In genomic region chrX:12136261-12137101, GRCm38 (mm10) we compare ENCODE assay signal across 8 mouse cellular contexts. TPM values are rescaled to one million over a fixed set of nuclear protein-coding genes. Genes with fewer than 3 reads are reported as not detected.
DNase-seq lines count a peak whose midpoint lies in the region; ATAC-seq and TF ChIP-seq lines count a peak whose summit lies in the region.

No protein-coding gene starts in this region.

- no peaks in the 10 kb centered on the region for H3K36me3 ChIP-seq in forebrain, embryonic 11.5 days (ENCODE audit: control insufficient read depth, insufficient read depth, low read length)
- H3K36me3 ChIP-seq in hindbrain, embryonic 13.5 days: no peaks in the 10 kb centered on the region
- H3K36me3 ChIP-seq in liver, embryonic 14.5 days (replicated peaks; ENCODE audit: control insufficient read depth, insufficient read depth, low read depth): no peaks in the 10 kb centered on the region
- no peaks in the 10 kb centered on the region for H3K36me3 ChIP-seq in neural tube, embryonic 11.5 days (ENCODE audit: control insufficient read depth, insufficient read depth, low read length)

- peak overlapping the region; percentile 31 for H3K4me3 ChIP-seq in forebrain, embryonic 11.5 days (ENCODE audit: low read depth, low read length)
- peak overlapping the region; percentile 39 for H3K4me3 ChIP-seq in hindbrain, embryonic 13.5 days
- H3K4me3 ChIP-seq in liver, embryonic 14.5 days (ENCODE audit: insufficient read depth in 1 of 2, low read depth in 2 of 2, low read length in 2 of 2): peak overlapping the region; percentile 34 to 43
- H3K4me3 ChIP-seq in neural tube, embryonic 11.5 days (ENCODE audit: low read depth, low read length): peak overlapping the region; percentile 28

- H3K27me3 ChIP-seq in forebrain, embryonic 11.5 days (ENCODE audit: control insufficient read depth, insufficient read depth, low read length): peaks cover 67% of the 10 kb centered on the region
- H3K27me3 ChIP-seq in hindbrain, embryonic 13.5 days: peaks cover 92% of the 10 kb centered on the region
- H3K27me3 ChIP-seq in liver, embryonic 14.5 days (ENCODE audit: control insufficient read depth, insufficient read depth, low read length): peaks cover 86% of the 10 kb centered on the region
- H3K27me3 ChIP-seq in neural tube, embryonic 11.5 days (ENCODE audit: control insufficient read depth, insufficient read depth, low read length): peaks cover 57% of the 10 kb centered on the region

- under 1% methylated on average over 49 of the region's 50 CpGs for WGBS in forebrain, embryonic 11.5 days
- 4% methylated on average over 48 of the region's 50 CpGs for WGBS in hindbrain, embryonic 13.5 days
- WGBS in liver, embryonic 14.5 days (ENCODE audit: insufficient replicate concordance): 2% methylated on average over 49 of the region's 50 CpGs
- WGBS in neural tube, embryonic 11.5 days: 1% methylated on average over 49 of the region's 50 CpGs

- peak overlapping the region; percentile 52 for H3K9ac ChIP-seq in forebrain, embryonic 11.5 days (ENCODE audit: low read length)
- peak overlapping the region; percentile 71 for H3K9ac ChIP-seq in hindbrain, embryonic 13.5 days
- no peak overlapping the region for H3K9ac ChIP-seq in liver, embryonic 14.5 days (replicated peaks)
- H3K9ac ChIP-seq in neural tube, embryonic 11.5 days (ENCODE audit: low read length): peak overlapping the region; percentile 55

- peak; percentile 34; the same call in 1 of the 2 replicates for ATAC-seq in forebrain, embryonic 11.5 days (replicated peaks; ENCODE audit: low FRiP score)
- ATAC-seq in hindbrain, embryonic 13.5 days (ENCODE audit: low FRiP score): 0 out of 2 replicates have a peak, but pooled peaks have one; percentile 4
- no peak for ATAC-seq in liver, embryonic 14.5 days (ENCODE audit: insufficient read depth)
- peak; percentile 22; the same call in 1 of the 2 replicates for ATAC-seq in neural tube, embryonic 11.5 days (ENCODE audit: insufficient read depth, low FRiP score, low TSS enrichment)
- no peak for ATAC-seq in activated CD4-positive, CD25-positive, alpha-beta regulatory T cell, adult 4 months

- peaks cover 12% of the 10 kb centered on the region; the same call in 1 of the 2 replicates for H3K4me1 ChIP-seq in forebrain, embryonic 11.5 days (replicated peaks; ENCODE audit: control insufficient read depth, insufficient read depth, low read length)
- H3K4me1 ChIP-seq in hindbrain, embryonic 13.5 days (replicated peaks): peaks cover 42% of the 10 kb centered on the region
- H3K4me1 ChIP-seq in liver, embryonic 14.5 days (replicated peaks; ENCODE audit: control insufficient read depth in 2 of 2, insufficient read depth in 2 of 2, low read length in 1 of 2): peaks cover 0 to 10% of the 10 kb centered on the region in 2 experiments; a peak in 2 of 4 replicates
- H3K4me1 ChIP-seq in neural tube, embryonic 11.5 days (ENCODE audit: control insufficient read depth, insufficient read depth, low read length): peaks cover 16% of the 10 kb centered on the region

- TF ChIP-seq EP300 in liver, embryonic 14.5 days (IDR thresholded peaks at IDR 0.05; ENCODE audit: low read depth): no peak

- no peak for TF ChIP-seq CTCF in liver, embryonic 14.5 days (IDR thresholded peaks at IDR 0.05; ENCODE audit: low read depth)

- no peaks in the 10 kb centered on the region for H3K9me3 ChIP-seq in forebrain, embryonic 11.5 days (ENCODE audit: control insufficient read depth, low read length)
- no peaks in the 10 kb centered on the region for H3K9me3 ChIP-seq in hindbrain, embryonic 13.5 days
- no peaks in the 10 kb centered on the region for H3K9me3 ChIP-seq in liver, embryonic 14.5 days (ENCODE audit: control insufficient read depth, low read length)
- no peaks in the 10 kb centered on the region for H3K9me3 ChIP-seq in neural tube, embryonic 11.5 days (ENCODE audit: control insufficient read depth, low read length)

- peak overlapping the region; percentile 60 for H3K4me2 ChIP-seq in forebrain, embryonic 11.5 days (ENCODE audit: low read depth, low read length, severe bottlenecking)
- peak overlapping the region; percentile 65 for H3K4me2 ChIP-seq in hindbrain, embryonic 13.5 days
- H3K4me2 ChIP-seq in liver, embryonic 14.5 days (ENCODE audit: low read depth): peak overlapping the region; percentile 57
- peak overlapping the region; percentile 62 for H3K4me2 ChIP-seq in neural tube, embryonic 11.5 days (ENCODE audit: low read depth)

- peak overlapping the region; percentile 78; the same call in 1 of the 2 replicates for H3K27ac ChIP-seq in forebrain, embryonic 11.5 days (ENCODE audit: low read depth, low read length)
- H3K27ac ChIP-seq in hindbrain, embryonic 13.5 days: peak overlapping the region; percentile 93
- no peak overlapping the region for H3K27ac ChIP-seq in liver, embryonic 14.5 days
- peak overlapping the region; percentile 89 for H3K27ac ChIP-seq in neural tube, embryonic 11.5 days (ENCODE audit: low read depth, low read length)

- peak; percentile 38 for DNase-seq in urinary bladder, postnatal 14 days (ENCODE audit: low spot score)
- DNase-seq in urinary bladder, adult 2 months (ENCODE audit: low spot score): no peak
- peak; percentile 75 for DNase-seq in forebrain, embryonic 11.5 days (ENCODE audit: low spot score)
- DNase-seq in liver, embryonic 14.5 days (ENCODE audit: low read depth in 3 of 3, low spot score in 3 of 3): no peak
- peak; percentile 67 for DNase-seq in neural tube, embryonic 11.5 days (ENCODE audit: low spot score)
- no peak for DNase-seq in right cerebral cortex, adult 18-20 months

RNA-seq across cellular contexts. Expression of gene Bcor, which starts 23.7 kb away (rescaled TPM):
- 7.5 and 11.9 TPM in 2 replicates for polyA plus RNA-seq in urinary bladder, adult 2 months (2012; rRNA removed)
- 23.5 and 26.3 TPM in 2 replicates for polyA plus RNA-seq in forebrain, embryonic 11.5 days (2014; fragmentation: Nextera tagmentation; extraction: Ambion mirVana)
- 17.8 and 18.1 TPM in 2 replicates for polyA plus RNA-seq in hindbrain, embryonic 13.5 days (2015; fragmentation: Nextera tagmentation; extraction: Ambion mirVana)
- 3.5 and 4.6 TPM in 2 replicates for polyA plus RNA-seq in liver, embryonic 14.5 days (2012; rRNA removed)
- polyA plus RNA-seq in liver, embryonic 14.5 days (2014; fragmentation: Nextera tagmentation; extraction: Ambion mirVana): 4.7 TPM in 2 replicates
- 21.0 and 26.7 TPM in 2 replicates for polyA plus RNA-seq in neural tube, embryonic 11.5 days (2014; fragmentation: Nextera tagmentation; extraction: Ambion mirVana)
- polyA plus RNA-seq in activated CD4-positive, CD25-positive, alpha-beta regulatory T cell, adult 4 months (2017; shearing (Covaris generic)): 10 to 100 TPM; 21.6 to 23.6 TPM

Comparison
In these comparisons a context has a peak if more than half of its experiments do, and no peak if none do; other contexts are left out.
1. DNase-seq: peak in urinary bladder, postnatal 14 days (single experiment), forebrain, embryonic 11.5 days (single experiment) and neural tube, embryonic 11.5 days (single experiment); none in urinary bladder, adult 2 months (single experiment), liver, embryonic 14.5 days (0 of 3) and right cerebral cortex, adult 18-20 months (single experiment).
2. ATAC-seq: peak in forebrain, embryonic 11.5 days (single experiment), hindbrain, embryonic 13.5 days (single experiment) and neural tube, embryonic 11.5 days (single experiment); none in liver, embryonic 14.5 days (single experiment) and activated CD4-positive, CD25-positive, alpha-beta regulatory T cell, adult 4 months (single experiment).
3. Peak in every context shown above with its lines, with median percentiles within 50 percentile points of each other: H3K4me2 ChIP-seq and H3K4me3 ChIP-seq.